Mouse (Mus musculus): ENCODE measurements around the gene Hao1. TPM values are rescaled to one million over a fixed set of nuclear protein-coding genes. Genes with fewer than 3 reads are reported as not detected.
A peak's percentile ranks its signal among the peaks of the same experiment; 100 is the strongest.

Hao1 gene
- not detected for total RNA-seq (2021)
- long read RNA-seq, experiment 1 = 0 reads
- long read RNA-seq, experiment 2 = 0 reads

DNA sequence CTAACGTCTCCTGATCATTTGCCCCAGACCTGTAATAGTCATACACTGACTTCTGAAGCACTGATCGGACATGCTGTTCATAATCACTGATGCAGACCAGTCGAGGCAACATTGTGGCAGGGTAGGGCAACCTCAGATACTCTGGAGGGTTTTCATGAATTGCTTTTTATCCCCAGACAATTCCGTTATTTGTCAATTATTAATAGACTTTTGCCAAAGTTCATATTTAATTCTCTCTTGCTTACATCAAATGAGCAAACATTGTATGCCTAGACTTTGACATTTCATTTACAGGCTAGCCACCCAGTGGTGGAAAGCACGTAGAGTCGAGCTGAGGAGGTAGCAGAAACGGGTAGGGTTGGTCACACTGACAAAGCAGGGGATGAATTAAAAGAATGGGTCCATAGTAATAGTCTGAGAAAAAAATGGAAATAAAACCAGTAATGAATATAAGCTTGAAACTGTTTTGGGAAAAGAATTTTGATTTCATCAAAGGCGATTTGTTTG is at the start of gene Hao1:
Gene Hao1, minus strand, starts transcription at position 148 of the 507 bp plus-strand sequence.
- no peak for DNase-seq
- intact Hi-C loops (cut with DNase I; ENCODE audit: low total_unique reads) = loop anchor here (10.0 kb wide), 1 partner anchor 121 kb away; no protein-coding TSS in a partner anchor

- DNase-seq = no peak
- intact Hi-C loops (cut with DNase I; ENCODE audit: low total_unique reads) = no loop called here
Observed at GRCm38 (mm10) chr2:134591081-134591694, 37.0 kb upstream of the Hao1 start.

DNA sequence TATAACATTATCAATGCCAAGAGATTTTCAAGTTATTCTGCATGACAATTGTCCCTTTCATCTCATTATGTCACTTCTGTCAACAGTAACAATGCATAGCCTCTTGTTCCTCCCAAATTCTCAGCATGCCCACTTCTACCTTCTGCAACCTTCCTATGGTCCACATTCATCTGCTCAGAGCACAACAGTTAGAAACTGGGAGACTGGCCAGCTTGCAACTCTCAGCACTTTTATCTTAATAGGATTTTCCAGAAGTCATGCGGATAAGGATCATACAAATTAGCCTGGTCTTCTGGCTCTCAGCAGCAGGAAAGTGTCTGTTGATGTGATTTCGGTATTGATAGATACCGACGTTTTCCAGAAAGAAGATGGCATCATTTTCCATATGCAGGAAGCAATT is 31.1 kb upstream of the Hao1 start:
- no peak for DNase-seq
- intact Hi-C loops (cut with DNase I; ENCODE audit: low total_unique reads) = no loop called here

GRCm38 (mm10) chr2:134559422-134559821 is 5.3 kb upstream of the Hao1 start:
- no peak for DNase-seq
- intact Hi-C loops (cut with DNase I; ENCODE audit: low total_unique reads) = loop anchor here (10.0 kb wide), 1 partner anchor 115 kb away; no protein-coding TSS in a partner anchor

DNA sequence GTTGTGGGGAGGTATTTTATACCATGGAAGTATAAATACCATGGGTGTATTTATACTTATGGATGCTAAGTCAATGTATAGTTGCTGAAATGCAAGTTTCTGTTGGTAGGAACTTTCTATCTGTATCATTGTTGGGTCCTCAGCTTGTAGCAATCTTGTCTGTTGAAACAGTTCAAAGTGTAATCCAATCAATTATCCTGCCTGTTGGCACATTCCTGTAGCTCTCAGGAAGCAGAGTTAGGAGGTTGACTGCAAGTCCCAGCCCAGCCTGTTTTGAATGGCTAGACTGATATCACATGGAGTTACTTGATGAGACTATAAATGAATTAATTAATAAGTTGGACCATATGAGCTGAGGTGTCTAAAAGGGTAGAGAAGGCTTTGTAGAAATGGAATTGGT is 1.8 kb downstream of the Hao1 start:
- DNase-seq = no peak
- intact Hi-C loops (cut with DNase I; ENCODE audit: low total_unique reads) = loop anchor here (10.0 kb wide), 1 partner anchor 122 kb away; no protein-coding TSS in a partner anchor

- peak; percentile 15 for DNase-seq
- intact Hi-C loops (cut with DNase I; ENCODE audit: low total_unique reads) = loop anchor here (5.0 to 10.0 kb wide), 2 partner anchors 125 to 778 kb away; no protein-coding TSS in a partner anchor
Observed at GRCm38 (mm10) chr2:134549770-134550169, 4.4 kb downstream of the Hao1 start.

GRCm38 (mm10) chr2:134545116-134545515 is 9.1 kb downstream of the Hao1 start:
- intact Hi-C loops (cut with DNase I; ENCODE audit: low total_unique reads) = loop anchor here (5.0 kb wide), 1 partner anchor 782 kb away; no protein-coding TSS in a partner anchor
- DNase-seq = no peak

- intact Hi-C loops (cut with DNase I; ENCODE audit: low total_unique reads) = loop anchor here (5.0 kb wide), 1 partner anchor 783 kb away; no protein-coding TSS in a partner anchor
- no peak for DNase-seq
Observed at GRCm38 (mm10) chr2:134544321-134545065, 9.7 kb downstream of the Hao1 start.

DNA sequence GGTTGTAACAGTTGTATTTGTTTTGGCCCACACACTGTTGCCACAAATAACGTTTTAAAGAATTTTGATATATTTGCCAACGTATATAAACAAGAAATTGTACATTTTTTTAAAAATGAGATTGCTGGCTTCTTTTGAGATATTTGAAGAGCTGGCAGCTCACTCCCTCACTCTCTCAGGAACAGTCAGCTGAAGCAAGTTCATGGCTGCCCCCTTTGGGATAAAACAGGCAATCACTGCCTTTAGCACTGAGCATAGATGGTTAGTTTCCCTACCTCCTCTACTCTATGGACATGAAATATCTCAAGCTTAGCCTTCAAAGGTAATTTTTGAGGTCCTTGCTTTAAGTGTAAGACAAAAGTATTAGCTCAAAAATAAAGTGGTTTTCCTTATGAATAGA is 10.7 kb downstream of the Hao1 start:
- no peak for DNase-seq
- intact Hi-C loops (cut with DNase I; ENCODE audit: low total_unique reads) = no loop called here

DNA sequence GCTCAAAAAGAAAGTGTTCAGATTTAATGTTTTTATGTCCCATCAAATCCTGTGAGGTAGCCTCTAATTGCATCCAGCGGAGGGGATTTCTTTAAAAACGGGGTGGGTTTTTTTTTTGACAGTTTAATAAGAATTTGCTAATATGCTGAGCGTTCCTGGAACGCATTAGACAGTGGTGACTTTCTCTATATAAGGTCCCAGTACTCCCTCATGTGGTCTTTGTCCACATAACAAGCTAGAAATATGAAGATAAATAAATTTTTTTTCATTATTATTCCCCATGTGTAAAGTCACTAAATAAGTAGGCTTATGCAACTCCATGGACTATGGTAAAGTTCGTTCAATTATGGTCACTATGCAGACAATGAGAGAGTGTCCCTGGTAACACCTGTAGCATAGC is 13.1 kb downstream of the Hao1 start:
- intact Hi-C loops (cut with DNase I; ENCODE audit: low total_unique reads) = no loop called here
- no peak for DNase-seq

DNA sequence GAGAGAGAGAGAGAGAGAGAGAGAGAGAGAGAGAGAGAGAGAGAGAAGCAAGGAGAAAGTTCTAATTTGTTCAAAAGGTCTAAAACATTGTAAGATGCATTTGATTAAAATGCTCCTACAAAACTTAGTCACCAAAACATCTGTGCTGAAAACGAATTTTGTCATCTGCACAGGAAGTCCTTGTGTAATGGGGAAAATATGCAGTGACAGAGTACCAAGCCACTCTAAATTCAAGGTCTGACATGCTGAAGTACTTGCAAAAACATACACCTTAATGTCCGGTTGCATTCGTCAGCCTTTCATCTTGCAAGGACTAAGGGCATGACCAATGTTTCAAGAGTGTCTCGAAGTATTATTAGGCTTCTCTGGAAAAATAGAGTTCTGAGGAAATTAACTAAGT is 15.7 kb downstream of the Hao1 start:
- no peak for DNase-seq
- intact Hi-C loops (cut with DNase I; ENCODE audit: low total_unique reads) = no loop called here

DNA sequence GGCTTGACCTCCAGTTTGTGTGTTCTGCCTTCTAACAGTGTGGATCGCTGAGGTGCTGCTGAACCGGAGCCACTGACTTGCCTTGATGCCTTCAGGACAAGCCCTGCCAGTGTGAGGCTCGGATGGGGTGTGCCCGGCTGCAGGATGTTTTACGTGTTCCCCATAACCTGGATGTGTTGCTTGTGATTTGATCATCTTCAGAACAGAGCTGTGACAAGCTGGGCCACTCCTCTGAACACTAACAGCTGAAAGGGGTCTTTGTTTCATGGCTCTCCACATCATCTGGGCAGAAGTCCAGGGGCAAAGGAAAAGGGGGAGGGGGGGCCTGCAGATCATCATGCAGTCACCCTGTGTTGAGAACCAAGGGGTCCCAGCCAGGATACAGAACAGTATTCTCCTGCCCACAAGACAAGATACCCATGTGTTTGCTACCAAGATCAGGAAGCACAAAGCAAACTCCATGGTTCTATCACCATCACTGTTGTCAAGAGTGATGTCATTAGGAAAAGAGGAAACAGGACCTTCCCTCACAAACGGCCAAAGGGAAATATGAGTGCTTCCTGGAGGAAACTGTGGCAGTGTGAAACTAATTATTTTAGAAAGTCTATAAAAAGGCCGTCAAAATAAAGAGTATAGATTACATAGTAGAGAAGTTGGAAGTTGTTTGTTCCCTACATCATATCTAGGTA is 25.9 kb downstream of the Hao1 start:
- intact Hi-C loops (cut with DNase I; ENCODE audit: low total_unique reads) = no loop called here
- DNase-seq = no peak

DNA sequence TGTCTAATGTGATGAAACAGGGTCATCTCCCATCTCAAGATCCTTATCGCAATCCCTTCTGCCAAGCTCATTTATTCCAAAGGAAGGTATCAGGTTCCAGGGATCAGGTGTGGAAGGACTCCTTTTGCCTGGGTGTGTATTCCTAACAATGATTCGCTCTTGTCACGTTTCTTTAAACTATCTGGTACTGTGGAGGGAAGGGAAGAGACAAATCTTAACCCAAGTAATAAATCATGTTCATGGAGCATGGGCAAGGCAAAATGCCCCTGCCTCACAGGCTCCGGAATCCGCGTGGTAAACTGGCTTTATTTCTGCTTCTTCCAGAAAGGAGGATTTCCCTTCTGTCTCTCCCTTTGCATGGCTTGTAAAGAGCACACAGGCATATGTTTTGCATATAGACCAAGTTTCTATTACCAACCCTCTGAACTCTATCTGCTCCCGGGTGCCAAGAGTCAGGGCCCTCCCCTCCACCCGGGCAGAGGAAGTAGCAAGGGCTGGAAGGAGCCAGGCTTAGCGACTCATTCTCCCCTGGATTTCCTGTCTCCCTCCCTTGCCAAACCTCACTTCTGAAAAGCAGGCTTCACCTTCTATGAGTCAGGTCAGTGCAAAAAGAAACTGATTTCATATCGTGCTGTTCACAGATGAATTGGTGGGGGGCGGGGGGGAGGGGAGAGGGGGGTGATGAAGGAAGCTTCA is 26.6 kb downstream of the Hao1 start:
- intact Hi-C loops (cut with DNase I; ENCODE audit: low total_unique reads) = no loop called here
- no peak for DNase-seq

- DNase-seq = no peak
- intact Hi-C loops (cut with DNase I; ENCODE audit: low total_unique reads) = no loop called here
Observed at GRCm38 (mm10) chr2:134518042-134518441, 36.1 kb downstream of the Hao1 start.

- intact Hi-C loops (cut with DNase I; ENCODE audit: low total_unique reads) = no loop called here
- no peak for DNase-seq
Observed at GRCm38 (mm10) chr2:134499777-134500176, 54.4 kb downstream of the Hao1 start.

- DNase-seq = no peak
- intact Hi-C loops (cut with DNase I; ENCODE audit: low total_unique reads) = no loop called here
Observed at GRCm38 (mm10) chr2:134498450-134498849, 55.7 kb downstream of the Hao1 start.

GRCm38 (mm10) chr2:134488671-134489070 is 65.5 kb downstream of the Hao1 start:
- intact Hi-C loops (cut with DNase I; ENCODE audit: low total_unique reads) = loop anchor here (10.0 kb wide), 1 partner anchor 934 kb away; the partner anchor contains the start of gene Bmp2

GRCm38 (mm10) chr2:134486055-134486834 is 67.9 kb downstream of the Hao1 start:
- intact Hi-C loops (cut with DNase I; ENCODE audit: low total_unique reads) = loop anchor here (10.0 kb wide), 1 partner anchor 931 kb away; the partner anchor contains the start of gene Bmp2

More at GRCm38 (mm10) chr2:134488671-134489070, 65.5 kb downstream of the Hao1 start:
- no peak for DNase-seq

More at GRCm38 (mm10) chr2:134486055-134486834, 67.9 kb downstream of the Hao1 start:
- DNase-seq = no peak
